Mouse (Mus musculus) frontal cortex, adult (tissue): ENCODE data around the gene Tyms.
"Not testable (repeated sequence)": the region's sequence is repeated elsewhere in the genome, so short reads cannot be mapped to it uniquely, and the experiment has no call there.

ENCODE experiments used
- ATAC-seq: cut with Nextera tagmentation; 2 replicates; pipeline ENCODE4 v1.9.2; 2017; ENCODE audit warnings: mild to moderate bottlenecking, moderate library complexity, mixed read lengths; ENCODE audit not compliant: low TSS enrichment

Gene Tyms

DNA sequence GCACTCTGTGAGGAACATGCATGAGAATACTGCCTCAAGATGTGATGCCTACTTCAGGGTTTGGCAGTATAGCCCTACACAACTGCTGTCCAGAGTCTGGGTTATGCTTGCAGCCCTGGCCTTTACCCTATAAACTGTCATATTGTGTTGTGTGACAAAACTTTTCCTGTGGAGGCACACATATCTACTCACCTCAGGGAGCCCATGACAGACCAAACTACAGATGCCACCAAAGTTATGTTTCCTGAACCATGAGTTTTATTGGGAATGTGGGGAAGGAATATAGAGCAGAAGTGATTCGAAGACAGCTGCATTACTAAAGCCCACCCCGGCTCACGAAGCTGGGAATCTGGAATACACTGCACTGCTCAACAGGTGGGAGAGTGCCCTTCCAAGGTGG is 29.9 kb upstream of the Tyms start:
- ATAC-seq = no peak

DNA sequence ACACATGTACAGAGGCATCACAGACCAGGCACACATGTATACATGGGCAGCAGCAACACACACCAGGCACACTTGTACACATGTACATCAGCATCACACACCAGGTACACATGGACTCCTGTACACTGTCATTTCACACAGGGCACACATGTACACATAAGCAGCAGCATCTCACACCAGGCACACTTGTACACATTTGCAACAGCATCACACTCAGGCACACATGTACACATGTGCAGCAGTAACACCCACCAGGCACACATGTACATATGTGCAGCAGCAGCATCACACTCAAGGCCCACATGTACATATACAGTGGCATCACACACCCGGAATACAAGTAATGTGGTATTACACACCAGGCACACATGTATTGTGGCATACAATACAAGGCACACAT is 24.8 kb upstream of the Tyms start:
- ATAC-seq = no peak

DNA sequence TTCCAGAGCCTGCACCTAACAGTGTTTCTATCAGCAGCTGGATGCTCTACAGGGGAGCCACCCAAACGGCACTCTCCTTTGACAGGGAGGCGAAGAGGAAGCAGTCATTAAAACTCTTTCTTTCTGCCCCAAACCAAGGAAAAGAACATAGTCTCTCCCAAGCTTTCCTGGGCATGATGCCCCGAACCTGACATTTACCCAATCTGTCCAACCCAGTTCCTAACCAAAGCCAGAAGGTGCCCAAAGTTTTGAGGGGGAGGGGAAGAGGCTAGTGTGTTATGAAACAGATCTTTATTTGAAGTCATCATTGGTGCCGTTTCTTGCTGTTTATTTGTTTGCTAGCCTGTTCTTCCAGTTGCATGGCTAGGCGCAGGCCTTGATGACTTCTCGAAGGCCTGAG is 22.3 kb upstream of the Tyms start:
- no peak for ATAC-seq

DNA sequence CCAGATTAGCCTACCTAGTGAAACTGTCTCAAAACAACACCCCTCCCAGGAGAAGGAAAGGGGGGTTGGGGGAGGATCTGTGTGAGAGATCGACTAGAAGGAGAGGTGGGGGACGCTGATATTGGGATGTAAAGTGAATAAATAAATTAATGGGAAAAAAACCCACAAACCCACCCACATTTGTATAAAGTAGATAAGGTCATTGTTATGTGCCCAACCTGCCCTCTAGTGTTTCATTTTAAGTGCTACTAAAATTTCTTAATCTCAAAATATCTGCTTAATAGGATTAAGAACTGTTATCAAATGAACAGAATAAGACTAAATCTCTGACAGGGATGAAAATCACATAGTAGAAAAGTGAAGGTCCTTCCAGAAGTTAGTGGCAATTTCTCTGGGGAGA is 21.0 kb upstream of the Tyms start:
- ATAC-seq = no peak

DNA sequence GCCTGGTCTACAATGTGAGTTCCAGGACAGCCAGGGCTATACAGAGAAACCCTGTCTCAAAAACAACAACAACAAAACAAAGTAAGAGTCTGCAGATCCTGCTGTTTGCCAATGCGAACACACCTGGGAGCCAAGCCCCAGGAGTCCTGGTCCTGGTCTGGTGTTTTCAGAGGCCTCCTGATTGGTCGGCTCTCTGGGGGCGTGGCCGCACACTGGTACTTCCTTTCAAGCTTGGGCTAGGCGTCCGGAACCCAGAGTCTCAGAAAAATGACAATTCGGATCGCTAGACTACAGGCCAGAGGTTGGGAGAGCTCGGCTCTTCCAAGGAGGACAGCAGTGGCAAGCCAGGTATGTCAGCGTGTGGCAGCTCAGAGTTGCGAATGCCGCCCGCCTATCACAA is 19.3 kb upstream of the Tyms start:
- ATAC-seq = no peak

DNA sequence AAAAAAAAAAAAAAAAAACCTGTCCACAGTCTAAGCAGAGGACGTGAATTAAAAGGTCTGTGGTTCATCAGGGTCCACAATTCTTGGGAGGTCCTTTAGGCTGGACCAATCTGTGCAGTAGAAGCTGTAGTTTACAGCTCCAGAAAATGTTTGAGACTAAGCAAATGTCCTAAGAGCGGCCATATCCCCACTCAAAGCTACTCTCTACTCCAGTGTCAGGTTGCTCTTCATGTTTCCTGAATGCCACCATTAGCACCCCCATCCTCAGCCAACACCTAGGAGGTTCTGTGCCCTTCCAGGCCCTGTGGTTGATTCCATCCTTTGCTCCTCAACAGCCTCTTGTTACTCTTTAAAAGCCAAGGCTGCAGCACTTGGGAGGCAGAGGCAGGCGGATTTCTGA is 1.0 kb downstream of the Tyms start:
- no peak for ATAC-seq

DNA sequence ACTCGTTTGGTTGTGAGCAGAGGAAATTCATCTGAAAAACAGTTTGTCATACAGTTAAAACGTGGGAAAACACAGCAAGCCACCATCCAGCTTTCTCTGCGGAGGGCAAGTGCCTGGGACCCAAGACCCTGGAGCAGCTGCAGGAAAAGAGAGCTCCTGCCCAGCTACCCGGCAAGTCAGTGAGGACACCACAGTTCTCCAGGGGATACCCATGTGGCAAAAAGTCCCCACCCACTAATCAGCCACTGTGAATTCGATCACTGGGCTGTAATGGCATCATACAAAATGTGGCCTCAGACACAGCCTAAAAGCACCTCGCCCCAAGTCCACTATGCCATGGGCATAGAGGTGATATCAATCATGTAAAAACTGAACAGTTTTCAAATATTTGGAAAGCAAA is 1.7 kb downstream of the Tyms start:
- ATAC-seq = no peak

DNA sequence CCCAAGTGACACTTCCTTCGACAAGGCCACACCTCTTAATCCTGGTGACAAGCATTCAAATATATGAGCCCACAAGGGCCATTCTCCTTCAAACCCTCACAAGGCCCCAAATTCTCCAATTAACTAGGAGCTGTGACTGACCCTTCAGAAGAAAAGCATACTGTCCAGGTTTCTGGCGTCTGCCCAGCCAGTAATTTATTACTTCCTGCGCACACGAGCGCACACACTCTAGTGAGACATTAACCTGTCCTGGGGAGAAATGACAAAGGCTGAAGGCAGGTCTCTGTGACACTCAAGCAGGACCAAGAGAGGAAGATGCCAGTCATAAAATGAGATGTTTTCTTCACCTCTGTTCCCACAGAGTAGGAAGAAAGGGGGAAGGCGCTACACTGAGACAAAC is 5.7 kb downstream of the Tyms start:
- no peak for ATAC-seq

DNA sequence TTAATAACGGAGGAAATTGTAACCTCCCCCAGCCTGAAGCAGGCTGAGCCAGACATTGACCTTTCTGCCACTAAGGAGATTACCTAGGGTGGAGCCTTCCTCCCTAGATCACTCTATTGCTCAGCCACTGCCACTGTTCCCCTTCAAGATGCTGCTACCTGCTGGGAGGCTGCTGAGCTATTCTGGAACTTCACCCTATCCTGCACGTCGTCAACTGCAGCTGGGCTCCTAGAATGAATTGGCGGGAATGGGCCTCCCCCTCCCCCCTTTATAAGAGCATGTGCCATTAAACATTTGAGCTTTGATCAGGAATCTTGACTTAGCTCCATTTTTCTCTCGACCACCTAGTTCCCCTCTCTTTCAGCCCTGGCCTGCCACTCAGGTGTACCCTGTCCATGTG is 13.8 kb downstream of the Tyms start:
- ATAC-seq = not testable (repeated sequence)

DNA sequence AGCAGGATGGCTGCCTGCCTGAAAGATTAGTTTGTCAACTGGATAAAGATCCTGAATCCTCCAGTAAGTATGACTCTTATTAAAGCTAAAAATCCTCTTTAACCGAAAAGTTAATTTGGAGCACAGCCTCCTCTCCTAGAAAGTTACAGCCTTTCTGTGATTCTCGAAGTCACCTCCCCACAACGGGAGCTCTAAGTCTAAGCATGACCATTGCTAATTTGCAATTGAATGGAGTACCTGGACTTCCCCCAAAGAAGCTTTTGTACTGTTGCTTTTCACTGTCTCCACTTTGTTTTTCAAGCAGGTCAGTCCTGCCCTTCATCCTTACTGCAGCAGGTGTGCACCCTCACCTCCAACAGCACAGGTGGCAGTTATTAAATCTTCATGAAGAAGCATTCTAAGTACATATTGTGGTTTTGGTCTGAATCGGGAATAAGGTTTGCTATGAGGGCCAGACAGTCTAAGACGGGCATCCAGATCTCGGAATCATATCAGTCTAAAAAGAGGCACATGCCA is 15.1 kb downstream of the Tyms start:
- ATAC-seq = no peak

DNA sequence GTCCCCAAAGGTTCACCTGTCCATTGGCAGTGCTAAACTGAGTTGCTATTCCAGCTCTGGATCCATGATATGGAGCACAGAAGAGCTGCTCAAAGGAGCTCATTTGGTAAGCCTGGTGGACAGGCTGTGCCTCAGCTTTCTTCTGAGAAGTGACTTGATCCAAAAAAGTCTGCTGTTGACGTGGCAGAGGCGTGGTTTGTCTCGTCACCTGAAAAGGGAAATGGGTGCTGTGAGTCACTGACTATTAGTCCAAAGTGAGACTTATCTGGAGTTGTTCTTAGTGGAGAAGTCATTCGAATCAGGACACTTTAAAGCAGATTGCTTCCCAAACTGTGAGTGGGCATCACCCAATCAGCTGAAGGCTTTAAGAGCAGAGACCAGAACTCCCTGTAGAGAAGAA is 33.6 kb downstream of the Tyms start:
- ATAC-seq = not testable (repeated sequence)

DNA sequence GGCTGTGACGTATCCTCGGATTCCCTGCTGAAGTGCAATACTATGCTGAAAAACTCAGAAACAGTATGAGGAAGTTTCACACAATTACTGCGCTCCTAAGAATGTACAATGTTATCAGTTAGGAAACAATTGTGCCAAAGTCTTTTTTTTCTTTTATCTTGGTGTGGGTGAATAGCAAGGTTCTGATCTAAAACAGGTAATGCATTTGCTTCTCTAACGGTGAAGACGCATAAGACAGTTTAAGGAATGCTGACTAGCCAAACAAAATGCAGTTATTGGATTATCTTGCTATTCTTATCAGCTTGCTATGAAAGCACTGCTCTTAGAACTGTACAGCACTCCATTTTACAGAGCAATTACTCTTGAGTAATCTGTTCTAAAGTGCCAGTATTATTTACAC is 34.1 kb downstream of the Tyms start:
- ATAC-seq = not testable (repeated sequence)

DNA sequence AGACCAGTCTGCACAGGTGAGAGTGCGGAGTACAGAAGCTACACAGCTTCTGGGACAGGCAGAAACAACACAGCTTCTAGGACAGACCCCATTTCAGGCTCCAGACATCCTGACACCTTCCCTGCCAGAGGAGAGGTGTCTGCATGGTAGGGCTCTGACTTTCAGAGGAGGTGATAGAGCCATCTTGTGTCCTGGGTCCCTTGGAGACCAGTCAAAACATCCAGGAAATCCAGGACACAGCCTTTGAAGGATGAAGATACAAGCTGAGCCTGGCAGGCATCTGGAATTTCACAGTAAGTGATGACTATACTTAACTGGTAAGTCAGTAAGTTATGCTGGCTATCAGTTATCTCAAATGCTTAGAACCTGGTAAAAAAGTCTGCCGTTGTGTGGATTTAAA is 36.3 kb downstream of the Tyms start:
- not testable (repeated sequence) for ATAC-seq

DNA sequence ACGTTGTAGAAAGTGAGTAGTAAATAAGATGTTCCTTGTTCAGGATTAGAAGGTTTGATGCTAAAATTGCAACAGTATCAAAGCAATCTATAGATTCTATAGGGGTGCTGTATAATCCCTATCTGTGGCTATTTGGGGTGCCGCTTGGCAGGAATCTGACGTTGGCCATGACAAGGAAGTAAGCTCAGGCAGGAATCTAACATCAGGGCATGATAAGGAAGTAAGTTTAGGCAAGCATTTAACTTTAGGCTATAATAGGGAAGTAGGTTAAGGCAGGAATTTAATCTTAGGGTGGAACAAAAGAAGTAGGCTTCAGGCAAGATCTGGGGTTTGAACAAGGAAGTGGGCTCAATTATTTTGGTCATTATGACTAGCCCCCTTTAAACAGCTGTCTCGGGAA is 37.6 kb downstream of the Tyms start:
- not testable (repeated sequence) for ATAC-seq

DNA sequence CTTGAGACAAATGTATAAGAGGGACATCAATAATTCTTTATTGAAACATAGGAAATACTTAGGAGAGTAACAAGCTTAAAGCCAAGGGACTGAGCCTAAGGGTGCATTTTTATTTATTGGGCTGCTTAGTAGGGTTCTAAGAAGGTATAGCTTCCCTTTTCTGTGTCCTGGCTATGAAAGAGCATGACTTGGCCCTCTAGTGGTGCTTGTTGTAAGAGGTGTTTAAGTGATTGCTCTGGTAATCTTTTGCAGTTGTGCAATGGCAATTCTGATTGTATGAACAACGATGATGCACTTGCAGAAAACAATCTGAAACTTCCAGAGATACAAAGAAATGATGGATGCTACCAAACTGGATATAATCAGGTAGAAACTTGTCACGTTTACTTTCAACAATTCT is 58.8 kb downstream of the Tyms start:
- peak; percentile 64; the same call in 1 of the 2 replicates for ATAC-seq

DNA sequence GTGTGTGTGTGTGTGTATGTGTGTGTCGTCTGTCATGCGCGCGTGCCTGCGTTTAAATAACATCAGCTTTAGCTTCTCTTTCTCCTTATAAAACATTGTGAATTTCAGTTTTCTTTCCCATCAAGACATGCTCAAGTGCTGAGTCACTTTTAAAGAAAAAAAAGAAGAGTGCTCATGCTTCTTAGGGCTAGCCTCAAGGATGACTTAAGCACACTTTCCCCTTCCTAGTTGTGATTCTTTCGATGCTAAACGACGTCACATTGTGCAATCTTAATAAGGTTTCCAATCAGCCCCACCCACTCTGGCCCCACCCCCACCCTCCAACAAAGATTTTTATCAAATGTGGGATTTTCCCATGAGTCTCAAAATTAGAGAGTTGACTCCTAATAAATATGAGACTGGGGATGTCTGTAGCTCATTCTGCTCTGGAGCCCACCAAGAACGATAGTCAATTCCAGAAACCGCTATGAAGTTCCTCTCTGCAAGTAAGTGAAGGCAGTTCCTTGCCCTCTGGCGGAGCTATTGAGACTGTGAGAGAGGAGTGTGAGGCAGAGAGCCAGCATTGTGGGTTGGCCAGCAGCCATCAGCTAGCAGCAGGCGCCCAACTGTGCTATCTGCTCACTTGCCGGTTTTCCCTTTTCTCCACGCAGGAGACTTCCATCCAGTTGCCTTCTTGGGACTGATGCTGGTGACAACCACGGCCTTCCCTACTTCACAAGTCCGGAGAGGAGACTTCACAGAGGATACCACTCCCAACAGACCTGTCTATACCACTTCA is 60.5 kb downstream of the Tyms start, which contains the start of gene Il6:
Il6 (plus strand) TSS at position 389 of the 778 bp plus-strand sequence.
- peak; percentile 97 for ATAC-seq
